Mouse (Mus musculus) MEL (cell line): ENCODE measurements at regions not wholly inside any gene's neighbourhood (a gene's known extent, or its start where the extent isn't known, plus 50 kb on each side); places are given as distances from the start of the nearest gene placed in this dataset.

Experiments used
- DNase-seq: peaks from one replicate; pipeline ENCODE4 v3.0.0; 2011; ENCODE audit warnings: low read depth, low spot score
- H3K27ac ChIP-seq: 2 replicates; pipeline ENCODE4 v1.5.1; 2012; ENCODE audit warnings: low read depth, mild to moderate bottlenecking, control low read depth, low read length, moderate library complexity; ENCODE audit not compliant: control insufficient read depth
- H3K27me3 ChIP-seq, 2 experiments: fragments of 150-350 bp in 1 of 2; sonication (generic) in 1 of 2; 2 replicates each; pipeline ENCODE4 v1.6.1; 2012; ENCODE audit warnings: low read length in 2 of 2, mild to moderate bottlenecking in 2 of 2, improper control_type of control experiment in 1 of 2, moderate library complexity in 1 of 2; ENCODE audit not compliant: insufficient read depth in 2 of 2, control insufficient read depth in 1 of 2
- H3K36me3 ChIP-seq, 2 experiments: 2 replicates each; pipeline ENCODE4 v1.6.1; 2012 to 2014; ENCODE audit warnings: low read length in 2 of 2, improper control_type of control experiment in 1 of 2, inconsistent platforms in 1 of 2, mild to moderate bottlenecking in 1 of 2; ENCODE audit not compliant: insufficient read depth in 2 of 2, control insufficient read depth in 1 of 2
- H3K4me1 ChIP-seq, 2 experiments: fragments of 150-350 bp in 1 of 2; sonication (generic) in 1 of 2; 2 replicates each; pipeline ENCODE4 v1.6.1; 2012; ENCODE audit warnings: low read length in 2 of 2, improper control_type of control experiment in 1 of 2, mild to moderate bottlenecking in 1 of 2; ENCODE audit not compliant: insufficient read depth in 2 of 2, control insufficient read depth in 1 of 2
- H3K4me3 ChIP-seq, 2 experiments: fragments of 150-350 bp in 1 of 2; sonication (generic) in 1 of 2; 2 replicates each; pipeline ENCODE4 v1.5.1; 2012; ENCODE audit warnings: low read depth in 2 of 2, low read length in 2 of 2, mild to moderate bottlenecking in 2 of 2, moderate library complexity in 2 of 2, control low read depth in 1 of 2, improper control_type of control experiment in 1 of 2; ENCODE audit not compliant: control insufficient read depth in 1 of 2, insufficient read depth in 1 of 2
- H3K79me2 ChIP-seq: 2 replicates; pipeline ENCODE4 v1.6.1; 2012; ENCODE audit warnings: mild to moderate bottlenecking, low read length, moderate library complexity; ENCODE audit not compliant: control insufficient read depth, poor library complexity, insufficient read depth
- H3K9ac ChIP-seq: 2 replicates; pipeline ENCODE4 v1.6.1; 2012; ENCODE audit warnings: low read depth, mild to moderate bottlenecking, control low read depth, low read length, moderate library complexity; ENCODE audit not compliant: control insufficient read depth, poor library complexity, severe bottlenecking
- H3K9me3 ChIP-seq: fragments of 150-350 bp; sonication (generic); replicated peaks from 2 replicates; pipeline ENCODE4 v1.6.1; 2012; ENCODE audit warnings: mild to moderate bottlenecking, low read length, improper control_type of control experiment, moderate library complexity; ENCODE audit not compliant: insufficient read depth
- BHLHE40 ChIP-seq: IDR thresholded peaks from 2 replicates; pipeline ENCODE4 v1.6.1; 2012; ENCODE audit warnings: low read depth, mild to moderate bottlenecking, inconsistent platforms, low read length, improper control_type of control experiment, borderline replicate concordance
- CHD2 ChIP-seq: IDR thresholded peaks from 2 replicates; pipeline ENCODE4 v1.6.1; 2011; ENCODE audit warnings: low read length, improper control_type of control experiment
- CTCF ChIP-seq, 3 experiments: IDR thresholded peaks in 2 of 3; conservative IDR thresholded peaks in 1 of 3; 2 replicates each; pipeline ENCODE4 v1.5.1; 2011 to 2012; ENCODE audit warnings: low read length in 3 of 3, low read depth in 2 of 3, mild to moderate bottlenecking in 2 of 3, improper control_type of control experiment in 1 of 3, inconsistent platforms in 1 of 3, mixed read lengths in 1 of 3, moderate library complexity in 1 of 3; ENCODE audit not compliant: control insufficient read depth in 1 of 3, insufficient read depth in 1 of 3, poor library complexity in 1 of 3, severe bottlenecking in 1 of 3
- E2F4 ChIP-seq: IDR thresholded peaks from 2 replicates; pipeline ENCODE4 v1.6.1; 2011; ENCODE audit warnings: low read depth, low read length, improper control_type of control experiment, borderline replicate concordance
- ELF1 ChIP-seq: IDR thresholded peaks from 2 replicates; pipeline ENCODE4 v1.6.1; 2014; ENCODE audit warnings: low read depth, mild to moderate bottlenecking, inconsistent platforms, low read length, improper control_type of control experiment, moderate library complexity
- EP300 ChIP-seq, 2 experiments: IDR thresholded peaks; 2 replicates each; pipeline ENCODE4 v1.6.1; 2011; ENCODE audit warnings: improper control_type of control experiment in 2 of 2, low read length in 2 of 2, low read depth in 1 of 2, mild to moderate bottlenecking in 1 of 2
- GABPA ChIP-seq: IDR thresholded peaks from 2 replicates; pipeline ENCODE4 v1.6.1; 2012; ENCODE audit warnings: low read depth, mild to moderate bottlenecking, inconsistent platforms, low read length, improper control_type of control experiment, moderate library complexity
- HCFC1 ChIP-seq: IDR thresholded peaks from 2 replicates; pipeline ENCODE4 v1.6.1; 2012; ENCODE audit warnings: low read depth, mild to moderate bottlenecking, inconsistent platforms, low read length, improper control_type of control experiment, moderate library complexity
- KAT2A ChIP-seq: conservative IDR thresholded peaks from 2 replicates; pipeline ENCODE4 v1.6.1; 2012; ENCODE audit warnings: low read depth, low read length, improper control_type of control experiment, inconsistent platforms
- MAFK ChIP-seq: IDR thresholded peaks from 2 replicates; pipeline ENCODE4 v1.6.1; 2011; ENCODE audit warnings: low read depth, mild to moderate bottlenecking, low read length, improper control_type of control experiment, borderline replicate concordance
- MEF2A ChIP-seq: IDR thresholded peaks from 2 replicates; pipeline ENCODE4 v1.6.1; 2014; ENCODE audit warnings: low read depth, mild to moderate bottlenecking, inconsistent platforms, low read length, improper control_type of control experiment; ENCODE audit not compliant: poor library complexity, insufficient replicate concordance, severe bottlenecking; ENCODE audit errors: extremely low read depth
- MYB ChIP-seq: IDR thresholded peaks from 2 replicates; pipeline ENCODE4 v1.6.1; 2011; ENCODE audit warnings: mild to moderate bottlenecking, low read depth, low read length, improper control_type of control experiment
- MYC ChIP-seq: IDR thresholded peaks from 2 replicates; pipeline ENCODE4 v1.6.1; 2011; ENCODE audit warnings: low read depth, mild to moderate bottlenecking, low read length, improper control_type of control experiment, moderate library complexity
- NELFE ChIP-seq: IDR thresholded peaks from 2 replicates; pipeline ENCODE4 v1.6.1; 2011; ENCODE audit warnings: low read depth, low read length, improper control_type of control experiment
- NRF1 ChIP-seq: IDR thresholded peaks from 2 replicates; pipeline ENCODE4 v1.6.1; 2014; ENCODE audit warnings: low read depth, mild to moderate bottlenecking, inconsistent platforms, low read length, improper control_type of control experiment, moderate library complexity; ENCODE audit not compliant: poor library complexity, insufficient read depth, severe bottlenecking
- POLR2A ChIP-seq, 2 experiments: IDR thresholded peaks; 2 replicates each; pipeline ENCODE4 v1.6.1; 2011 to 2012; ENCODE audit warnings: low read length in 2 of 2, mild to moderate bottlenecking in 2 of 2, control low read depth in 1 of 2, improper control_type of control experiment in 1 of 2, low read depth in 1 of 2, moderate library complexity in 1 of 2; ENCODE audit not compliant: control insufficient read depth in 1 of 2, insufficient read depth in 1 of 2, poor library complexity in 1 of 2
- POLR2AphosphoS2 ChIP-seq: IDR thresholded peaks from 2 replicates; pipeline ENCODE4 v1.6.1; 2011; ENCODE audit warnings: low read length, improper control_type of control experiment
- POLR2AphosphoS5 ChIP-seq: IDR thresholded peaks from 2 replicates; pipeline ENCODE4 v1.6.1; 2012; ENCODE audit warnings: low read depth, borderline replicate concordance, mild to moderate bottlenecking, inconsistent platforms, low read length, moderate library complexity, mixed read lengths
- RCOR1 ChIP-seq: IDR thresholded peaks from 2 replicates; pipeline ENCODE4 v1.6.1; 2012; ENCODE audit warnings: low read depth, mild to moderate bottlenecking, inconsistent platforms, low read length, improper control_type of control experiment
- TBP ChIP-seq: IDR thresholded peaks from 2 replicates; pipeline ENCODE4 v1.8.0; 2011; ENCODE audit warnings: low read depth, low read length, improper control_type of control experiment
- TCF12 ChIP-seq: IDR thresholded peaks from 2 replicates; pipeline ENCODE4 v1.6.1; 2014; ENCODE audit warnings: low read depth, mild to moderate bottlenecking, inconsistent platforms, low read length, improper control_type of control experiment, moderate library complexity
- UBTF ChIP-seq: IDR thresholded peaks from 2 replicates; pipeline ENCODE4 v1.6.1; 2012; ENCODE audit warnings: low read depth, mild to moderate bottlenecking, inconsistent platforms, low read length, improper control_type of control experiment, moderate library complexity, borderline replicate concordance; ENCODE audit not compliant: insufficient read depth
- USF1 ChIP-seq: IDR thresholded peaks from 2 replicates; pipeline ENCODE4 v1.6.1; 2014; ENCODE audit warnings: low read depth, mild to moderate bottlenecking, inconsistent platforms, low read length, improper control_type of control experiment, moderate library complexity
- ZMIZ1 ChIP-seq: IDR thresholded peaks from 2 replicates; pipeline ENCODE4 v1.6.1; 2012; ENCODE audit warnings: low read depth, mild to moderate bottlenecking, inconsistent platforms, low read length, improper control_type of control experiment, moderate library complexity
- ZNF384 ChIP-seq: IDR thresholded peaks from 2 replicates; pipeline ENCODE4 v1.6.1; 2012; ENCODE audit warnings: low read depth, mild to moderate bottlenecking, inconsistent platforms, low read length, improper control_type of control experiment

DNA sequence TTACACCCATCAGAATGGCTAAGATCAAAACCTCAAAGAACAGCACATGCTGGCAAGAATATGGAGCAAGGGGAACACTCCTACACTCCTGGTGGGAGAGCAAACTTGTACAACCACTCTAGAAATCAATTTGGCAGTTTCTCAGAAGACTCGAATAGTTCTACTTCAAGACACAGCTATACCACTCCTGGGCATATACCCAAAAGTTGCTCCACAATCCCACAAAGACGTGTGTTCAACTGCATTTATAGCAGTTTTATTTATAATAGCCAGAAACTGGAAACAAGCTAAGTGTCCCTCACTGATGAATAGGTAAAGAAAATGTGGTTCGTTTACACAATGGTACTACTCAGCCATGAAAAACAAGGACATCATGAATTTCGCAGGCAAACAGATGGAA is 384.6 kb upstream of the Atp2b1 start:
- Histone ChIP-seq H3K4me1 (no peaks in the 10 kb centered on the region), H3K9ac (no peak overlapping the region), H3K9me3 (no peaks in the 10 kb centered on the region), H3K27ac (no peak overlapping the region), H3K27me3 (no peaks in the 10 kb centered on the region; a peak in 1 of 4 replicates), H3K36me3 (no peaks in the 10 kb centered on the region), H3K4me3 (no peak overlapping the region), H3K79me2 (no peaks in the 10 kb centered on the region)
- TF ChIP-seq HCFC1 (no peak), POLR2AphosphoS2 (no peak), MAFK (no peak), KAT2A (no peak), NELFE (no peak), NRF1 (no peak), RCOR1 (no peak), ZMIZ1 (no peak), TBP (no peak), GABPA (no peak), E2F4 (no peak), USF1 (no peak), CTCF (IDR thresholded peaks at IDR 0.05 in 2 of 3, conservative IDR thresholded peaks at IDR 0.05 in 1 of 3; ENCODE audit: control insufficient read depth in 1 of 3, insufficient read depth in 1 of 3, low read depth in 2 of 3, low read length in 3 of 3, poor library complexity in 1 of 3, severe bottlenecking in 1 of 3) (no peak), POLR2AphosphoS5 (no peak)
- no peak for DNase-seq

- Histone ChIP-seq H3K4me1 (no peaks in the 10 kb centered on the region), H3K27ac (no peak overlapping the region), H3K27me3 (no peaks in the 10 kb centered on the region; a peak in 1 of 4 replicates), H3K9ac (no peak overlapping the region), H3K36me3 (no peaks in the 10 kb centered on the region)
- DNase-seq: no peak
- no peak for TF ChIP-seq POLR2A (IDR thresholded peaks at IDR 0.05; ENCODE audit: control insufficient read depth in 1 of 2, insufficient read depth in 1 of 2, low read depth in 1 of 2, low read length in 2 of 2, poor library complexity in 1 of 2)
- TF ChIP-seq ZMIZ1: no peak
- no peak for TF ChIP-seq MYB
- TF ChIP-seq EP300 (IDR thresholded peaks at IDR 0.05; ENCODE audit: low read depth in 1 of 2, low read length in 2 of 2): no peak
- no peak for TF ChIP-seq MAFK
- no peak for TF ChIP-seq RCOR1
- no peak for TF ChIP-seq CHD2
- no peak for TF ChIP-seq MEF2A
- TF ChIP-seq BHLHE40: no peak
- no peak for TF ChIP-seq MYC
- no peak for TF ChIP-seq ELF1
- no peak for TF ChIP-seq UBTF
- TF ChIP-seq TCF12: no peak
- no peak for TF ChIP-seq GABPA
- TF ChIP-seq NRF1: no peak
- no peak for TF ChIP-seq ZNF384
- TF ChIP-seq, all 39 proteins: peak for 0
- no peaks in the 10 kb centered on the region for H3K9me3 ChIP-seq
- no peaks in the 10 kb centered on the region for H3K79me2 ChIP-seq
- no peak overlapping the region for H3K4me3 ChIP-seq
These were observed 382.8 kb upstream of the Atp2b1 start for GRCm38 (mm10) chr10:98531425-98531824.
